Mouse (Mus musculus): ENCODE data around the gene Slc39a3. TPM values are rescaled to one million over a fixed set of nuclear protein-coding genes. Genes with fewer than 3 reads are reported as not detected.
A peak's percentile ranks its signal among the peaks of the same experiment; 100 is the strongest.

Gene Slc39a3
- polyA plus RNA-seq, 1 experiment = 37.5 TPM

GRCm38 (mm10) chr10:80997332-80997731 is 39.9 kb downstream of the Slc39a3 start:
- TF ChIP-seq POLR2A (IDR thresholded peaks at IDR 0.05; ENCODE audit: low read depth, low read length) = no peak
- no peak for TF ChIP-seq CTCF (conservative IDR thresholded peaks at IDR 0.05; ENCODE audit: insufficient read depth, insufficient read length, low read depth, low read length)
- Histone ChIP-seq H3K36me3 (ENCODE audit: control insufficient read depth, insufficient read depth, low read length) (no peaks in the 10 kb centered on the region), H3K27me3 (replicated peaks; ENCODE audit: control insufficient read depth, insufficient read depth, low read length) (no peaks in the 10 kb centered on the region), H3K4me1 (ENCODE audit: control insufficient read depth, insufficient read depth, low read length) (0 out of 2 replicates have a peak, but pooled peaks cover 3% of the 10 kb centered on the region), H3K27ac (ENCODE audit: insufficient read depth, low read depth, low read length) (no peak overlapping the region), H3K4me3 (ENCODE audit: insufficient read depth, low read depth, low read length) (no peak overlapping the region)
- DNase-seq = no peak
- 85% methylated on average over 8 of the region's 8 CpGs for WGBS

GRCm38 (mm10) chr10:80996501-80996900 is 40.7 kb downstream of the Slc39a3 start:
- Histone ChIP-seq H3K4me1 (ENCODE audit: control insufficient read depth, insufficient read depth, low read length) (peaks cover 3% of the 10 kb centered on the region; the same call in 1 of the 2 replicates), H3K27ac (ENCODE audit: insufficient read depth, low read depth, low read length) (no peak overlapping the region), H3K36me3 (ENCODE audit: control insufficient read depth, insufficient read depth, low read length) (no peaks in the 10 kb centered on the region), H3K27me3 (replicated peaks; ENCODE audit: control insufficient read depth, insufficient read depth, low read length) (no peaks in the 10 kb centered on the region), H3K4me3 (ENCODE audit: insufficient read depth, low read depth, low read length) (no peak overlapping the region)
- TF ChIP-seq CTCF (conservative IDR thresholded peaks at IDR 0.05; ENCODE audit: insufficient read depth, insufficient read length, low read depth, low read length) (no peak), POLR2A (IDR thresholded peaks at IDR 0.05; ENCODE audit: low read depth, low read length) (no peak)
- WGBS = 96% methylated on average over 8 of the region's 8 CpGs
- no peak for DNase-seq

GRCm38 (mm10) chr10:80995091-80995632 is 42.1 kb downstream of the Slc39a3 start:
- peak; percentile 78 for DNase-seq
- no peak overlapping the region for H3K4me3 ChIP-seq (ENCODE audit: insufficient read depth, low read depth, low read length)
- no peaks in the 10 kb centered on the region for H3K36me3 ChIP-seq (ENCODE audit: control insufficient read depth, insufficient read depth, low read length)
- H3K27me3 ChIP-seq (replicated peaks; ENCODE audit: control insufficient read depth, insufficient read depth, low read length) = no peaks in the 10 kb centered on the region
- 11% methylated on average over 21 of the region's 21 CpGs for WGBS
- H3K27ac ChIP-seq (ENCODE audit: insufficient read depth, low read depth, low read length) = no peak overlapping the region
- H3K4me1 ChIP-seq (ENCODE audit: control insufficient read depth, insufficient read depth, low read length) = peaks cover 5% of the 10 kb centered on the region; the same call in 1 of the 2 replicates
- TF ChIP-seq CTCF (conservative IDR thresholded peaks at IDR 0.05; ENCODE audit: insufficient read depth, insufficient read length, low read depth, low read length) (peak; percentile 99), POLR2A (IDR thresholded peaks at IDR 0.05; ENCODE audit: low read depth, low read length) (no peak)

- no peak for TF ChIP-seq POLR2A (IDR thresholded peaks at IDR 0.05; ENCODE audit: low read depth, low read length)
- no peak for TF ChIP-seq CTCF (conservative IDR thresholded peaks at IDR 0.05; ENCODE audit: insufficient read depth, insufficient read length, low read depth, low read length)
- no peaks in the 10 kb centered on the region for H3K36me3 ChIP-seq (ENCODE audit: control insufficient read depth, insufficient read depth, low read length)
- 54% methylated on average over 4 of the region's 4 CpGs for WGBS
- H3K4me3 ChIP-seq (ENCODE audit: insufficient read depth, low read depth, low read length) = no peak overlapping the region
- H3K27me3 ChIP-seq (replicated peaks; ENCODE audit: control insufficient read depth, insufficient read depth, low read length) = no peaks in the 10 kb centered on the region
- DNase-seq = no peak
- no peak overlapping the region for H3K27ac ChIP-seq (ENCODE audit: insufficient read depth, low read depth, low read length)
- H3K4me1 ChIP-seq (ENCODE audit: control insufficient read depth, insufficient read depth, low read length) = peaks cover 4% of the 10 kb centered on the region; the same call in 1 of the 2 replicates
These were observed 42.6 kb downstream of the Slc39a3 start for GRCm38 (mm10) chr10:80994621-80995020.

- H3K27ac ChIP-seq (ENCODE audit: insufficient read depth, low read depth, low read length) = no peak overlapping the region
- TF ChIP-seq POLR2A (IDR thresholded peaks at IDR 0.05; ENCODE audit: low read depth, low read length) (no peak), CTCF (conservative IDR thresholded peaks at IDR 0.05; ENCODE audit: insufficient read depth, insufficient read length, low read depth, low read length) (no peak)
- 87% methylated on average over 5 of the region's 5 CpGs for WGBS
- H3K36me3 ChIP-seq (ENCODE audit: control insufficient read depth, insufficient read depth, low read length) = no peaks in the 10 kb centered on the region
- no peak overlapping the region for H3K4me3 ChIP-seq (ENCODE audit: insufficient read depth, low read depth, low read length)
- H3K27me3 ChIP-seq (replicated peaks; ENCODE audit: control insufficient read depth, insufficient read depth, low read length) = no peaks in the 10 kb centered on the region
- H3K4me1 ChIP-seq (ENCODE audit: control insufficient read depth, insufficient read depth, low read length) = peaks cover 2% of the 10 kb centered on the region; the same call in 1 of the 2 replicates
- DNase-seq = no peak
These were observed 44.0 kb downstream of the Slc39a3 start for GRCm38 (mm10) chr10:80993276-80993675.

GRCm38 (mm10) chr10:80991945-80992344 is 45.3 kb downstream of the Slc39a3 start:
- no peak overlapping the region for H3K27ac ChIP-seq (ENCODE audit: insufficient read depth, low read depth, low read length)
- no peaks in the 10 kb centered on the region for H3K36me3 ChIP-seq (ENCODE audit: control insufficient read depth, insufficient read depth, low read length)
- TF ChIP-seq POLR2A (IDR thresholded peaks at IDR 0.05; ENCODE audit: low read depth, low read length) (no peak), CTCF (conservative IDR thresholded peaks at IDR 0.05; ENCODE audit: insufficient read depth, insufficient read length, low read depth, low read length) (no peak)
- peaks cover 2% of the 10 kb centered on the region; the same call in 1 of the 2 replicates for H3K4me1 ChIP-seq (ENCODE audit: control insufficient read depth, insufficient read depth, low read length)
- DNase-seq = no peak
- H3K27me3 ChIP-seq (replicated peaks; ENCODE audit: control insufficient read depth, insufficient read depth, low read length) = no peaks in the 10 kb centered on the region
- WGBS = 76% methylated on average over 1 of the region's 1 CpGs
- no peak overlapping the region for H3K4me3 ChIP-seq (ENCODE audit: insufficient read depth, low read depth, low read length)

- H3K27me3 ChIP-seq (replicated peaks; ENCODE audit: control insufficient read depth, insufficient read depth, low read length) = no peaks in the 10 kb centered on the region
- WGBS = 19% methylated on average over 3 of the region's 3 CpGs
- peaks cover 2% of the 10 kb centered on the region; the same call in 1 of the 2 replicates for H3K4me1 ChIP-seq (ENCODE audit: control insufficient read depth, insufficient read depth, low read length)
- H3K36me3 ChIP-seq (ENCODE audit: control insufficient read depth, insufficient read depth, low read length) = no peaks in the 10 kb centered on the region
- no peak for DNase-seq
- no peak for TF ChIP-seq POLR2A (IDR thresholded peaks at IDR 0.05; ENCODE audit: low read depth, low read length)
- TF ChIP-seq CTCF (conservative IDR thresholded peaks at IDR 0.05; ENCODE audit: insufficient read depth, insufficient read length, low read depth, low read length) = no peak
- H3K4me3 ChIP-seq (ENCODE audit: insufficient read depth, low read depth, low read length) = no peak overlapping the region
- H3K27ac ChIP-seq (ENCODE audit: insufficient read depth, low read depth, low read length) = no peak overlapping the region
These were observed 46.2 kb downstream of the Slc39a3 start for GRCm38 (mm10) chr10:80991007-80991406.
